In genomic region chr12:69682788-69683419, GRCm38 (mm10) we compare ENCODE assay signal across 9 mouse cellular contexts. TPM values are rescaled to one million over a fixed set of nuclear protein-coding genes. Genes with fewer than 3 reads are reported as not detected.
DNase-seq lines count a peak whose midpoint lies in the region; ATAC-seq and TF ChIP-seq lines count a peak whose summit lies in the region.
"Had no signal": no experiment of that assay in that cellular context is flagged by ENCODE, and none has a peak within 500 bp of the region (broad histone marks: within the 10 kb centered on the region; RNA-seq: fewer than 3 reads in every experiment).

No protein-coding gene starts in this region.

- no peaks in the 10 kb centered on the region for H3K36me3 ChIP-seq in forebrain, embryonic 14.5 days (ENCODE audit: control insufficient read depth, insufficient read depth, low read length)
- no peaks in the 10 kb centered on the region for H3K36me3 ChIP-seq in limb, embryonic 14.5 days (ENCODE audit: control insufficient read depth, insufficient read depth, low read length)
- no peaks in the 10 kb centered on the region for H3K36me3 ChIP-seq in neural tube, embryonic 15.5 days

- no peaks in the 10 kb centered on the region for H3K9me3 ChIP-seq in forebrain, embryonic 14.5 days (replicated peaks; ENCODE audit: control insufficient read depth, low read length)
- no peaks in the 10 kb centered on the region for H3K9me3 ChIP-seq in limb, embryonic 14.5 days (ENCODE audit: control insufficient read depth, low read length)
- no peaks in the 10 kb centered on the region for H3K9me3 ChIP-seq in neural tube, embryonic 15.5 days (replicated peaks)

- H3K27ac ChIP-seq in forebrain, embryonic 14.5 days (ENCODE audit: low read depth, low read length) = no peak overlapping the region
- no peak overlapping the region for H3K27ac ChIP-seq in limb, embryonic 14.5 days (replicated peaks; ENCODE audit: low read depth, low read length)
- no peak overlapping the region for H3K27ac ChIP-seq in neural tube, embryonic 15.5 days (replicated peaks)

- WGBS in forebrain, embryonic 14.5 days = 51% methylated on average over 14 of the region's 14 CpGs
- 39% methylated on average over 14 of the region's 14 CpGs for WGBS in limb, embryonic 14.5 days
- WGBS in neural tube, embryonic 15.5 days = 50% methylated on average over 14 of the region's 14 CpGs

- peak; percentile 27 for DNase-seq in gastrocnemius, adult 18-20 months (ENCODE audit: low spot score)
- no peak for DNase-seq in gastrocnemius, postnatal 25 days
- peak; percentile 24 for DNase-seq in CD4-positive helper T cell, adult 2 months (ENCODE audit: low read depth, low spot score)
- peak; percentile 13 for DNase-seq in forebrain, embryonic 14.5 days (ENCODE audit: low spot score)
- DNase-seq in limb, embryonic 14.5 days (ENCODE audit: low spot score) = no peak
- no peak for DNase-seq in right cerebral cortex, postnatal 36 days (ENCODE audit: low spot score in 2 of 2)
- DNase-seq in gastrocnemius, postnatal 14 days = no peak

- H3K27me3 ChIP-seq in forebrain, embryonic 14.5 days (replicated peaks; ENCODE audit: control insufficient read depth, insufficient read depth, low read length) = no peaks in the 10 kb centered on the region
- H3K27me3 ChIP-seq in limb, embryonic 14.5 days (ENCODE audit: control insufficient read depth, insufficient read depth, low read length) = no peaks in the 10 kb centered on the region
- H3K27me3 ChIP-seq in neural tube, embryonic 15.5 days (replicated peaks) = no peaks in the 10 kb centered on the region
- H3K27me3 ChIP-seq: Patski had no signal

- TF ChIP-seq POLR2A in limb, embryonic 14.5 days (IDR thresholded peaks at IDR 0.05; ENCODE audit: borderline replicate concordance, extremely low read depth, insufficient read depth, insufficient read length) = no peak

- H3K4me2 ChIP-seq in forebrain, embryonic 14.5 days (ENCODE audit: low read length) = peak overlapping the region; percentile 77
- H3K4me2 ChIP-seq in limb, embryonic 14.5 days (replicated peaks; ENCODE audit: low read depth, low read length, severe bottlenecking) = peak overlapping the region; percentile 78
- H3K4me2 ChIP-seq in neural tube, embryonic 15.5 days = peak overlapping the region; percentile 77

- intact Hi-C loops in gastrocnemius, postnatal 14 days (cut with DNase I; ENCODE audit: low total_unique reads) = no loop called here

- peaks cover 8% of the 10 kb centered on the region; the same call in 1 of the 2 replicates for H3K4me1 ChIP-seq in forebrain, embryonic 14.5 days (ENCODE audit: control insufficient read depth, insufficient read depth, low read length)
- H3K4me1 ChIP-seq in limb, embryonic 14.5 days (ENCODE audit: control insufficient read depth, insufficient read depth, low read length) = peaks cover 23% of the 10 kb centered on the region
- H3K4me1 ChIP-seq in neural tube, embryonic 15.5 days = peaks cover 21% of the 10 kb centered on the region

- peak overlapping the region; percentile 90; the same call in 1 of the 2 replicates for H3K4me3 ChIP-seq in forebrain, embryonic 14.5 days (ENCODE audit: low read depth, low read length)
- H3K4me3 ChIP-seq in limb, embryonic 14.5 days (replicated peaks; ENCODE audit: low read length) = peak overlapping the region; percentile 96
- peak overlapping the region; percentile 98; the same call in 1 of the 2 replicates for H3K4me3 ChIP-seq in neural tube, embryonic 15.5 days (replicated peaks)

- H3K9ac ChIP-seq in forebrain, embryonic 14.5 days (ENCODE audit: low read length) = no peak overlapping the region
- H3K9ac ChIP-seq in limb, embryonic 14.5 days (ENCODE audit: low read depth, low read length, severe bottlenecking) = no peak overlapping the region
- no peak overlapping the region for H3K9ac ChIP-seq in neural tube, embryonic 15.5 days (replicated peaks)

- ATAC-seq in forebrain, embryonic 14.5 days = no peak
- no peak for ATAC-seq in limb, embryonic 14.5 days (ENCODE audit: low FRiP score, low read depth)
- ATAC-seq in neural tube, embryonic 15.5 days (ENCODE audit: low FRiP score) = no peak

RNA-seq across cellular contexts. Expression of gene Sos2, which starts 1.3 kb away (rescaled TPM):
- 10 to 100 TPM; 49.7 to 55.4 TPM for total RNA-seq in gastrocnemius, adult 18-20 months (2021)
- total RNA-seq in gastrocnemius, postnatal 25 days (2021) = 10 to 100 TPM; 35.3 to 39.6 TPM
- 10.4 and 10.6 TPM in 2 replicates for polyA plus RNA-seq in forebrain, embryonic 14.5 days (2014; fragmentation: Nextera tagmentation; extraction: Ambion mirVana)
- 34.4 and 37.1 TPM in 2 replicates for polyA plus RNA-seq in limb, embryonic 14.5 days (2012; rRNA removed)
- 13.3 and 13.5 TPM in 2 replicates for polyA plus RNA-seq in limb, embryonic 14.5 days (2014; fragmentation: Nextera tagmentation; extraction: Ambion mirVana)
- 10.2 and 12.4 TPM in 2 replicates for polyA plus RNA-seq in neural tube, embryonic 15.5 days (2015; fragmentation: Nextera tagmentation; extraction: Ambion mirVana)
- 10 to 100 TPM; 27.2 to 29.2 TPM for total RNA-seq in gastrocnemius, postnatal 14 days (2021)

RNA-seq across cellular contexts. Expression of gene L2hgdh, which starts 41.8 kb away (rescaled TPM):
- 10 to 100 TPM; 37.6 to 42.5 TPM for total RNA-seq in gastrocnemius, adult 18-20 months (2021)
- 10 to 100 TPM; 31.2 to 32.7 TPM for total RNA-seq in gastrocnemius, postnatal 25 days (2021)
- polyA plus RNA-seq in forebrain, embryonic 14.5 days (2014; fragmentation: Nextera tagmentation; extraction: Ambion mirVana) = 9.0 and 12.7 TPM in 2 replicates
- 14.7 and 14.9 TPM in 2 replicates for polyA plus RNA-seq in limb, embryonic 14.5 days (2012; rRNA removed)
- 14.5 and 17.4 TPM in 2 replicates for polyA plus RNA-seq in limb, embryonic 14.5 days (2014; fragmentation: Nextera tagmentation; extraction: Ambion mirVana)
- polyA plus RNA-seq in neural tube, embryonic 15.5 days (2015; fragmentation: Nextera tagmentation; extraction: Ambion mirVana) = 12.6 and 13.4 TPM in 2 replicates
- 10 to 100 TPM; 24.6 to 28.1 TPM for total RNA-seq in gastrocnemius, postnatal 14 days (2021)

RNA-seq across cellular contexts. Expression of gene Atp5s, which starts 41.8 kb away (rescaled TPM):
- 10 to 100 TPM; 20.1 to 23.3 TPM for total RNA-seq in gastrocnemius, adult 18-20 months (2021)
- total RNA-seq in gastrocnemius, postnatal 25 days (2021) = 10 to 100 TPM; 11.9 to 12.3 TPM
- polyA plus RNA-seq in forebrain, embryonic 14.5 days (2014; fragmentation: Nextera tagmentation; extraction: Ambion mirVana) = 27.7 and 28.4 TPM in 2 replicates
- 26.1 and 29.4 TPM in 2 replicates for polyA plus RNA-seq in limb, embryonic 14.5 days (2012; rRNA removed)
- polyA plus RNA-seq in limb, embryonic 14.5 days (2014; fragmentation: Nextera tagmentation; extraction: Ambion mirVana) = 30.8 and 36.1 TPM in 2 replicates
- polyA plus RNA-seq in neural tube, embryonic 15.5 days (2015; fragmentation: Nextera tagmentation; extraction: Ambion mirVana) = 37.6 and 40.3 TPM in 2 replicates
- 10 to 100 TPM in 1 of 2 experiments, 1 to 10 TPM in 1; 7.3 to 10.5 TPM for total RNA-seq in gastrocnemius, postnatal 14 days (2021)

Comparison
In these comparisons a context has a peak if more than half of its experiments do, and no peak if none do; other contexts are left out.
1. DNase-seq: peak in gastrocnemius, adult 18-20 months (single experiment), CD4-positive helper T cell, adult 2 months (single experiment) and forebrain, embryonic 14.5 days (single experiment); none in gastrocnemius, postnatal 25 days (single experiment), limb, embryonic 14.5 days (single experiment), right cerebral cortex, postnatal 36 days (0 of 2) and gastrocnemius, postnatal 14 days (single experiment).
2. Peak in every context shown above with its lines, with median percentiles within 50 percentile points of each other: H3K4me2 ChIP-seq and H3K4me3 ChIP-seq.